Mouse (Mus musculus) G1E (cell line): ENCODE measurements around the gene Slc35b2.

Experiments
- CTCF ChIP-seq: IDR thresholded peaks from 2 replicates; pipeline ENCODE4 v1.5.1; 2012; ENCODE audit warnings: low read depth, low read length, inconsistent platforms, mixed read lengths
- GATA1 ChIP-seq: IDR thresholded peaks from 2 replicates; pipeline ENCODE4 v1.6.1; 2012; ENCODE audit warnings: borderline replicate concordance, low read length, inconsistent platforms, mixed read lengths
- GATA2 ChIP-seq: IDR thresholded peaks from 2 replicates; pipeline ENCODE4 v1.6.1; 2012; ENCODE audit warnings: low read depth, low read length, inconsistent platforms, borderline replicate concordance
- POLR2AphosphoS5 ChIP-seq: IDR thresholded peaks from 2 replicates; pipeline ENCODE4 v1.6.1; 2012; ENCODE audit warnings: low read depth, low read length, inconsistent platforms; ENCODE audit not compliant: insufficient replicate concordance
- TAL1 ChIP-seq: conservative IDR thresholded peaks from 2 replicates; pipeline ENCODE4 v1.6.1; 2012; ENCODE audit warnings: low read depth, low read length, inconsistent platforms, mixed read lengths

DNA sequence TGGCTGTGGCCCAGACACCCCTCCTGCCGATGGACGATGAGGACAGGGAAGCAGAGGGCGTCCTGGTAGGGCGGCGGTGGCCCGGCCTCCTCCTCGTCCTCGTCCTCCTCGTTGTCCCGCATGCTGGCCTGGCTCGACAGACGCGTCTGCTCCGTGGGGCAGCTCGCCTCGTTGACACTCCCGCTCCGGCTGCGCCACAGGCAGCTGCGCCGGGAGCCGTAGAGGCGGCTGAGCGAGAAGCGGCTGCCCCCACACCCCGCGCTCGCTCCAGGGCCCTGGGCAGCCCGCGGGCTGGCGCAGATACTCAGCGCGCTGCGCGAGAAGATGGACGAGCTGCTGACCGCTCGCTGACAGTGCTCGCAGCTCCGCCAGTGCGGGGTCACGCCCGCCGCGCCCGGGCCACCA is 18.8 kb upstream of the Slc35b2 start:
- no peak for TF ChIP-seq CTCF
- no peak for TF ChIP-seq GATA1
- no peak for TF ChIP-seq TAL1
- no peak for TF ChIP-seq POLR2AphosphoS5
- no peak for TF ChIP-seq GATA2
